8 mouse cellular contexts compared by ENCODE assay signal in genomic region chr2:35660953-35661374, GRCm38 (mm10).
DNase-seq lines count a peak whose midpoint lies in the region; ATAC-seq and TF ChIP-seq lines count a peak whose summit lies in the region.

No protein-coding gene starts in this region.

- H3K27ac ChIP-seq in kidney, adult 2 months (ENCODE audit: insufficient read depth, low read depth, low read length): no peak overlapping the region
- H3K27ac ChIP-seq in midbrain, postnatal 0 days (ENCODE audit: low read depth, low read length): peak overlapping the region; percentile 89
- peak overlapping the region; percentile 27; the same call in 1 of the 2 replicates for H3K27ac ChIP-seq in stomach, embryonic 15.5 days

- no peaks in the 10 kb centered on the region for H3K9me3 ChIP-seq in midbrain, postnatal 0 days (ENCODE audit: low read length)
- H3K9me3 ChIP-seq in stomach, embryonic 15.5 days: no peaks in the 10 kb centered on the region

- peak overlapping the region; percentile 86 for H3K4me3 ChIP-seq in kidney, adult 2 months (ENCODE audit: insufficient read depth, low read depth, low read length)
- peak overlapping the region; percentile 65 for H3K4me3 ChIP-seq in midbrain, postnatal 0 days (ENCODE audit: low read depth, low read length)
- H3K4me3 ChIP-seq in stomach, embryonic 15.5 days (replicated peaks): peak overlapping the region; percentile 84

- no peaks in the 10 kb centered on the region for H3K27me3 ChIP-seq in kidney, adult 2 months (replicated peaks; ENCODE audit: control insufficient read depth, insufficient read depth, low read length)
- no peaks in the 10 kb centered on the region for H3K27me3 ChIP-seq in midbrain, postnatal 0 days (ENCODE audit: insufficient read depth, low read length)
- H3K27me3 ChIP-seq in stomach, embryonic 15.5 days (replicated peaks): no peaks in the 10 kb centered on the region

- TF ChIP-seq CTCF in kidney, adult 2 months (conservative IDR thresholded peaks at IDR 0.05; ENCODE audit: insufficient read depth, insufficient read length, low read depth, low read length): no peak
- TF ChIP-seq CTCF in midbrain, postnatal 0 days (IDR thresholded peaks at IDR 0.05): no peak

- no peaks in the 10 kb centered on the region; the same call in 1 of the 2 replicates for H3K4me1 ChIP-seq in kidney, adult 2 months (ENCODE audit: control insufficient read depth, insufficient read depth, low read length)
- H3K4me1 ChIP-seq in midbrain, postnatal 0 days (ENCODE audit: insufficient read depth, low read length): peaks cover 16% of the 10 kb centered on the region
- H3K4me1 ChIP-seq in stomach, embryonic 15.5 days: peaks cover 30% of the 10 kb centered on the region

- H3K4me2 ChIP-seq in midbrain, postnatal 0 days (ENCODE audit: low read depth, low read length, poor library complexity, severe bottlenecking): peak overlapping the region; percentile 77
- peak overlapping the region; percentile 82 for H3K4me2 ChIP-seq in stomach, embryonic 15.5 days

- peak; percentile 92 for DNase-seq in NIH3T3 (ENCODE audit: low read depth)
- peak; percentile 64 for DNase-seq in gastrocnemius, postnatal 25 days
- DNase-seq in kidney, adult 2 months: peak; percentile 66
- peak; percentile 79 for DNase-seq in liver
- peak; percentile 91 for DNase-seq in midbrain, postnatal 0 days (ENCODE audit: low spot score)
- DNase-seq in cerebellum, adult 11 months: no peak

- WGBS in kidney, adult 2 months: 12% methylated on average over 47 of the region's 47 CpGs
- 3% methylated on average over 10 of the region's 47 CpGs for WGBS in midbrain, postnatal 0 days
- under 1% methylated on average over 21 of the region's 47 CpGs for WGBS in stomach, embryonic 15.5 days

- H3K36me3 ChIP-seq in kidney, adult 2 months (ENCODE audit: control insufficient read depth, insufficient read depth, low read length): no peaks in the 10 kb centered on the region
- H3K36me3 ChIP-seq in midbrain, postnatal 0 days (ENCODE audit: insufficient read depth, low read length): no peaks in the 10 kb centered on the region
- no peaks in the 10 kb centered on the region for H3K36me3 ChIP-seq in stomach, embryonic 15.5 days

- no peak for TF ChIP-seq POLR2A in kidney, adult 2 months (IDR thresholded peaks at IDR 0.05; ENCODE audit: low read depth, low read length)

- ATAC-seq in common myeloid progenitor, adult 5-6 weeks (replicated peaks; ENCODE audit: low read depth, poor library complexity, severe bottlenecking): peak; percentile 27; the same call in 1 of the 2 replicates
- ATAC-seq in midbrain, postnatal 0 days (ENCODE audit: low FRiP score): peak; percentile 78
- peak; percentile 54 for ATAC-seq in stomach, embryonic 15.5 days (ENCODE audit: insufficient read depth, low FRiP score, low read depth)

- H3K9ac ChIP-seq in midbrain, postnatal 0 days (replicated peaks; ENCODE audit: low read length, poor library complexity, severe bottlenecking): peak overlapping the region; percentile 88
- no peak overlapping the region; the same call in 1 of the 2 replicates for H3K9ac ChIP-seq in stomach, embryonic 15.5 days

Comparison
In these comparisons a context has a peak if more than half of its experiments do, and no peak if none do; other contexts are left out.
1. ATAC-seq: peak in every context shown above with its lines; median percentile 78 in midbrain, postnatal 0 days; 54 in stomach, embryonic 15.5 days; 27 in common myeloid progenitor, adult 5-6 weeks.